Mouse (Mus musculus): ENCODE results near the gene Foxo6.

DNA sequence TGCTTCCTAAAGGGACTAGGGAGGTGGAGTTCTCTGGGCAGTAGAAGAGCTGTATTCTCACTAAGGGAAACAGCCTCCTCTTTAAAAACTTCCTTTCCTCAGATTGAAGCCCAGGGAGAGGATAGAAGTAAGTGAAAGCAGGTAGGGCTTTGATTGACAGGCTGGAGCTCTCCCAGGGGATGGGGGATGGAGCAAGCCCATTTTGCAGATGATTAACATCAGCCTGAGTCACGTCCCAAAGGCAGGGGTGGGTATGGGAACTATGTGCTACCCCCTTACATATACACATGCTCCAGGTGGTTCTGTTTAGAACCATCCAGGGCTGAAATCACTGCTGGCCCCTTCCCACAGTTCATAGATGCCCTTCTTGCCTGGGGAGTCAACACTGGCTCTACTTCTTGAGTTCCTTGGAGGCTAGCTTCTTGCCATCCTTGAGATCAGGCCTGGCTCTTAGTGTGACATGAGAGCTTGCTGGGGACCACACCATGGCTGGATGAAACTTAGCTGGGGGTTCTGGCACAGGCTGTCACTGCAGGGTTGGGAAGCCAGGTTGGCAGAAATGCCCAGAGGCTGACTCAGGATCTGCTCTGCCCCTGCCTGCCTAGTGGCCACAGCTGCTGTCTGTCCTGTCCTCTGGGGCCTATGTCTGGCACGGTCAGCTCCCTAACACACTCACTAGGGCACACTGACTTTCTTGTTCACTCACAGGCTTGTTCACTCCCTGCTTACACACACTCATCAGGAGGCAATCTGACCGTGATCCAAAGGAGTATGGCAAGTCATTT is 2.2 kb upstream of the Foxo6 start:
- no peak for TF ChIP-seq CTCF (IDR thresholded peaks at IDR 0.05; ENCODE audit: borderline replicate concordance, insufficient read depth, low read length)
- no peak for TF ChIP-seq POLR2A (IDR thresholded peaks at IDR 0.05; ENCODE audit: low read depth, low read length)

Data from embryonic fibroblast, embryonic 13.5 days (primary cell).